Mouse (Mus musculus) heart, adult 2 months (tissue): Measurements from ENCODE around the gene Fbln1.

Source experiments
- CTCF ChIP-seq: fragments of 200-600 bp; IDR thresholded peaks from 2 replicates; pipeline ENCODE4 v1.8.1; 2022; ENCODE audit warnings: antibody characterized with exemption, mild to moderate bottlenecking, moderate library complexity
- EP300 ChIP-seq: fragments of 200-500 bp; IDR thresholded peaks from 2 replicates; pipeline ENCODE4 v1.6.1; 2011; ENCODE audit warnings: low read depth, low read length, control low read depth; ENCODE audit not compliant: insufficient read depth
- POLR2A ChIP-seq: fragments of 200-500 bp; IDR thresholded peaks from 2 replicates; pipeline ENCODE4 v1.6.1; 2011; ENCODE audit warnings: mild to moderate bottlenecking, low read depth, low read length, control low read depth; ENCODE audit not compliant: insufficient read depth

DNA sequence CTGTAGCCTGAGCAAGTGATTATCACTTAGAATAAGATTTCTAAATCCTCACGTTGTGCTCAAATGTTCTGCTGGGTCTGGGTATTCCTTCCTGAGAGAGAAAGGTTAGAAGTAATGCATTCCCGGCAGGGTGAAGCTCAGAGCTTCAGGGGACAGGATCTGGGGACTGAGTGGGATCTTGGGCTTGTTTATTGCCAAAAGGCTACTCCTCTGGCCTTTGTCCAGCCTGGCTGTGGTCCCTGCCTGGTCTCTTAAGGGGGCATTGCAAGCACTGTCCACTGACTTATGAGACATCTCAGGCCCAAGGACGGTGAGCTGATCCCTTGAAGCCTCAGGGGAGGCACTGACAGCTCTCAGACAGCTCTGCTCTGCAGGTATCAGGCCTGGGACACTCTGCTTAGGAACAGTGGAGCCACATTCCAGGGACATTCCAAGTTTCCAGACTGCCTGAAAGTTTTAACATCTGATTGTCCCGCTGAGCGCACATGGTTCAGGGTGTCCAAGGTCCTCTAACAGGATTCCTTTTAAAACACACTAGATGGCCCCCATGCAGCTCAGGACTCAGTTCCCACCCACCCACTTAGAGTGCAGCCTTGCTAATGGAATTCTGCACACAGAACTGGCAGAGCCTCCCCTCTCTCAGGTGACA lies 13.0 kb downstream of the Fbln1 start:
- TF ChIP-seq EP300 = no peak
- TF ChIP-seq CTCF = no peak
- no peak for TF ChIP-seq POLR2A
